Mouse (Mus musculus) skeletal muscle tissue, adult 2 months (tissue): ENCODE data around the gene Arpc1a.
"Not testable (repeated sequence)": the region's sequence is repeated elsewhere in the genome, so short reads cannot be mapped to it uniquely, and the experiment has no call there.

Source experiments
- DNase-seq: peaks from one replicate; pipeline ENCODE4 v3.0.0-alpha.2; 2012; ENCODE audit warnings: low read depth, low spot score

Arpc1a gene

GRCm38 (mm10) chr5:145083632-145084451, at the start of gene Arpc1a, which contains the start of gene Kpna7:
TSS of gene Arpc1a (plus strand) at chr5:145083830.
TSS of gene Kpna7 (minus strand) at chr5:145084030.
- DNase-seq = peak; percentile 95

- no peak for DNase-seq
Measured at GRCm38 (mm10) chr5:145041628-145042027, 42.0 kb upstream of the Arpc1a start.

- not testable (repeated sequence) for DNase-seq
Measured at GRCm38 (mm10) chr5:145042690-145043089, 40.9 kb upstream of the Arpc1a start, which contains the start of gene 1700018F24Rik. TSS of gene 1700018F24Rik (plus strand) at chr5:145042990.

- DNase-seq = not testable (repeated sequence)
Measured at GRCm38 (mm10) chr5:145054187-145054586, 29.4 kb upstream of the Arpc1a start.

GRCm38 (mm10) chr5:145057907-145058306, 25.7 kb upstream of the Arpc1a start:
- DNase-seq = no peak

GRCm38 (mm10) chr5:145058722-145059121, 24.9 kb upstream of the Arpc1a start:
- DNase-seq = no peak

GRCm38 (mm10) chr5:145059524-145059923, 24.1 kb upstream of the Arpc1a start:
- no peak for DNase-seq

GRCm38 (mm10) chr5:145064765-145065340, 18.8 kb upstream of the Arpc1a start:
- no peak for DNase-seq

GRCm38 (mm10) chr5:145068863-145069262, 14.8 kb upstream of the Arpc1a start:
- DNase-seq = no peak

GRCm38 (mm10) chr5:145069707-145070106, 13.9 kb upstream of the Arpc1a start:
- DNase-seq = peak; percentile 43

GRCm38 (mm10) chr5:145071342-145071741, 12.3 kb upstream of the Arpc1a start:
- DNase-seq = no peak

- no peak for DNase-seq
Measured at GRCm38 (mm10) chr5:145075081-145075480, 8.5 kb upstream of the Arpc1a start.

- no peak for DNase-seq
Measured at GRCm38 (mm10) chr5:145081866-145082613, 1.6 kb upstream of the Arpc1a start.

- not testable (repeated sequence) for DNase-seq
Measured at GRCm38 (mm10) chr5:145083201-145083600, 429 bp upstream of the Arpc1a start.

- DNase-seq = no peak
Measured at GRCm38 (mm10) chr5:145084822-145085221, 1.2 kb downstream of the Arpc1a start.

- no peak for DNase-seq
Measured at GRCm38 (mm10) chr5:145088186-145088585, 4.6 kb downstream of the Arpc1a start.

- no peak for DNase-seq
Measured at GRCm38 (mm10) chr5:145089878-145090277, 6.2 kb downstream of the Arpc1a start.

- DNase-seq = no peak
Measured at GRCm38 (mm10) chr5:145096195-145096594, 12.6 kb downstream of the Arpc1a start.

- DNase-seq = no peak
Measured at GRCm38 (mm10) chr5:145098340-145098821, 14.8 kb downstream of the Arpc1a start.

- DNase-seq = no peak
Measured at GRCm38 (mm10) chr5:145100960-145101359, 17.3 kb downstream of the Arpc1a start.

- not testable (repeated sequence) for DNase-seq
Measured at GRCm38 (mm10) chr5:145101451-145101850, 17.8 kb downstream of the Arpc1a start.

- DNase-seq = no peak
Measured at GRCm38 (mm10) chr5:145102706-145103105, 19.1 kb downstream of the Arpc1a start.
